Mouse (Mus musculus) CH12.LX (cell line): Measurements from ENCODE around the gene Vmn1r83. TPM values are rescaled to one million over a fixed set of nuclear protein-coding genes. Genes with fewer than 3 reads are reported as not detected.

Experiments used
- DNase-seq: peaks from one replicate; pipeline ENCODE4 v3.0.0-alpha.2; 2013; ENCODE audit errors: extremely low read depth
- H3K27ac ChIP-seq: 2 replicates; pipeline ENCODE4 v1.5.1; 2012; ENCODE audit warnings: low read depth, mild to moderate bottlenecking, control low read depth, moderate library complexity; ENCODE audit not compliant: insufficient read depth
- H3K27me3 ChIP-seq: replicated peaks from 2 replicates; pipeline ENCODE3; 2012; ENCODE audit warnings: inconsistent platforms
- H3K36me3 ChIP-seq, 2 experiments: replicated peaks in 1 of 2; 2 replicates each; pipeline versions ENCODE3 to v1.6.1; 2012; ENCODE audit warnings: inconsistent platforms in 1 of 2, low read length in 1 of 2, mild to moderate bottlenecking in 1 of 2, mixed read lengths in 1 of 2, moderate library complexity in 1 of 2; ENCODE audit not compliant: control insufficient read depth in 1 of 2, insufficient read depth in 1 of 2
- H3K4me1 ChIP-seq, 2 experiments: 2 replicates each; pipeline ENCODE4 v1.6.1; 2012; ENCODE audit warnings: inconsistent platforms in 1 of 2, moderate library complexity in 1 of 2; ENCODE audit not compliant: insufficient read depth in 2 of 2, control insufficient read depth in 1 of 2
- H3K4me2 ChIP-seq: 2 replicates; pipeline ENCODE4 v1.6.1; 2012; ENCODE audit warnings: low read depth, mild to moderate bottlenecking, control low read depth; ENCODE audit not compliant: poor library complexity, insufficient read depth, severe bottlenecking
- H3K4me3 ChIP-seq, 3 experiments: fragments of 150-350 bp in 1 of 3; sonication (generic) in 1 of 3; replicated peaks in 1 of 3; 2 replicates each; pipeline versions ENCODE3 to v1.5.1; 2011 to 2012; ENCODE audit warnings: low read depth in 2 of 3, low read length in 2 of 3, mild to moderate bottlenecking in 2 of 3, moderate library complexity in 2 of 3, control low read depth in 1 of 3, improper control_type of control experiment in 1 of 3, inconsistent platforms in 1 of 3, mixed read lengths in 1 of 3; ENCODE audit not compliant: poor library complexity in 1 of 3
- H3K79me2 ChIP-seq: replicated peaks from 2 replicates; pipeline ENCODE4 v1.6.1; 2012; ENCODE audit warnings: mild to moderate bottlenecking, moderate library complexity; ENCODE audit not compliant: control insufficient read depth, poor library complexity, insufficient read depth, severe bottlenecking; ENCODE audit errors: extremely low read depth
- H3K9ac ChIP-seq: 2 replicates; pipeline ENCODE4 v1.6.1; 2012; ENCODE audit warnings: low read depth, mild to moderate bottlenecking, control low read depth, moderate library complexity; ENCODE audit not compliant: insufficient read depth
- H3K9me3 ChIP-seq: replicated peaks from 2 replicates; pipeline ENCODE3; 2012; ENCODE audit warnings: low read length, inconsistent platforms, mixed read lengths
- BHLHE40 ChIP-seq: IDR thresholded peaks from 2 replicates; pipeline ENCODE4 v1.6.1; 2011; ENCODE audit warnings: mild to moderate bottlenecking, low read depth, low read length, improper control_type of control experiment
- CHD2 ChIP-seq: IDR thresholded peaks from 2 replicates; pipeline ENCODE4 v1.6.1; 2011; ENCODE audit warnings: low read length, improper control_type of control experiment
- E2F4 ChIP-seq: IDR thresholded peaks from 2 replicates; pipeline ENCODE4 v1.6.1; 2011; ENCODE audit warnings: low read depth, low read length, improper control_type of control experiment; ENCODE audit not compliant: insufficient replicate concordance
- ELF1 ChIP-seq: IDR thresholded peaks from 2 replicates; pipeline ENCODE4 v1.6.1; 2014; ENCODE audit warnings: low read depth, mild to moderate bottlenecking, inconsistent platforms, low read length, improper control_type of control experiment
- GABPA ChIP-seq: IDR thresholded peaks from 2 replicates; pipeline ENCODE4 v1.6.1; 2012; ENCODE audit warnings: low read depth, low read length, improper control_type of control experiment, inconsistent platforms; ENCODE audit not compliant: insufficient replicate concordance
- JUND ChIP-seq: conservative IDR thresholded peaks from 2 replicates; pipeline ENCODE4 v1.6.1; 2011; ENCODE audit warnings: low read depth, low read length, improper control_type of control experiment
- MAZ ChIP-seq: IDR thresholded peaks from 2 replicates; pipeline ENCODE4 v1.6.1; 2012; ENCODE audit warnings: low read depth, mild to moderate bottlenecking, inconsistent platforms, low read length, improper control_type of control experiment, moderate library complexity
- NRF1 ChIP-seq: IDR thresholded peaks from 2 replicates; pipeline ENCODE4 v1.6.1; 2014; ENCODE audit warnings: low read depth, mild to moderate bottlenecking, inconsistent platforms, low read length, improper control_type of control experiment, moderate library complexity
- POLR2A ChIP-seq: IDR thresholded peaks from 2 replicates; pipeline ENCODE4 v1.6.1; 2011; ENCODE audit warnings: low read depth, mild to moderate bottlenecking, improper control_type of control experiment, low read length
- POLR2AphosphoS2 ChIP-seq: IDR thresholded peaks from 2 replicates; pipeline ENCODE4 v1.6.1; 2011; ENCODE audit warnings: low read depth, low read length, improper control_type of control experiment
- TBP ChIP-seq: conservative IDR thresholded peaks from 2 replicates; pipeline ENCODE4 v1.6.1; 2011; ENCODE audit warnings: low read depth, low read length, improper control_type of control experiment
- USF1 ChIP-seq: IDR thresholded peaks from 2 replicates; pipeline ENCODE4 v1.6.1; 2014; ENCODE audit warnings: low read depth, mild to moderate bottlenecking, inconsistent platforms, low read length, improper control_type of control experiment
- ZNF384 ChIP-seq: IDR thresholded peaks from 2 replicates; pipeline ENCODE4 v1.6.1; 2012; ENCODE audit warnings: low read depth, low read length, improper control_type of control experiment, inconsistent platforms
- dilution Hi-C: fragments of 300-500 bp; cut with MboI; formaldehyde crosslinking; loops from 2 replicates; pipeline ENCODE4 v1.14.3; 2020; ENCODE audit warnings: low sequenced_read_pairs; ENCODE audit not compliant: extremely low pct_unique_long_range_greater_than_20kb, extremely low pct_ligation_motif_present
- in situ Hi-C: fragments of 300-500 bp; cut with MboI; formaldehyde crosslinking; loops from 3 replicates; pipeline ENCODE4 v1.14.3; 2019; ENCODE audit warnings: low sequenced_read_pairs, low pct_ligation_motif_present, low pct_unique_long_range_greater_than_20kb, mixed read lengths
- polyA plus RNA-seq: library from polyadenylated mRNA; unstranded; fragments of >175 nt; gene quantifications from 2 replicates; pipeline ENCODE4 v1.2.1, GENCODE M21; 2012; ENCODE audit warnings: low read depth; ENCODE audit not compliant: insufficient read length
- total RNA-seq, 2 experiments: library from RNA; depleted of rRNA; stranded (reverse); fragments of 300-350 nt in 1 of 2; fragments of >200 nt in 1 of 2; gene quantifications; 2 replicates each; pipeline ENCODE4 v1.2.3; 2012 to 2014

Vmn1r83 gene
- total and polyA plus RNA-seq, 3 experiments = not detected

GRCm38 (mm10) chr7:12300130-12300529 lies 29.2 kb downstream of the Vmn1r83 start, which contains the start of gene Vmn1r82:
Gene Vmn1r82 (plus strand): TSS chr7:12300430.
- DNase-seq = no peak
- Histone ChIP-seq H3K9ac (no peak within 1 kb of the TSS), H3K4me3 (no peak within 1 kb of the TSS), H3K27ac (no peak within 1 kb of the TSS), H3K4me1 (no peaks in the 10 kb centered on the region), H3K79me2 (no peaks in the 10 kb centered on the region), H3K9me3 (no peaks in the 10 kb centered on the region), H3K4me2 (no peak within 1 kb of the TSS), H3K27me3 (no peaks in the 10 kb centered on the region), H3K36me3 (no peaks in the 10 kb centered on the region)
- dilution Hi-C loops = no loop called here
- TF ChIP-seq GABPA (no peak), JUND (no peak), ZNF384 (no peak), TBP (no peak), CHD2 (no peak), MAZ (no peak), BHLHE40 (no peak), POLR2A (no peak), POLR2AphosphoS2 (no peak), E2F4 (no peak), ELF1 (no peak), USF1 (no peak), NRF1 (no peak)
- in situ Hi-C loops = no loop called here

Other genes with a start within 250 kb of the Vmn1r83 start
- not detected in 2 replicates for gene Vmn1r78, start 179.2 kb downstream of the Vmn1r83 start, total RNA-seq (2012; rRNA removed)
- not detected in 2 replicates for gene Vmn1r78, start 179.2 kb downstream of the Vmn1r83 start, total RNA-seq (2014; rRNA removed)
- not detected in 2 replicates for gene Vmn1r78, start 179.2 kb downstream of the Vmn1r83 start, polyA plus RNA-seq
- not detected in 2 replicates for gene Vmn1r79, start 158.2 kb downstream of the Vmn1r83 start, total RNA-seq (2012; rRNA removed)
- gene Vmn1r79, start 158.2 kb downstream of the Vmn1r83 start, total RNA-seq (2014; rRNA removed) = not detected in 2 replicates
- gene Vmn1r79, start 158.2 kb downstream of the Vmn1r83 start, polyA plus RNA-seq = not detected in 2 replicates
- not detected in 2 replicates for gene Vmn1r80, start 140.2 kb downstream of the Vmn1r83 start, total RNA-seq (2012; rRNA removed)
- gene Vmn1r80, start 140.2 kb downstream of the Vmn1r83 start, total RNA-seq (2014; rRNA removed) = not detected in 2 replicates
- gene Vmn1r80, start 140.2 kb downstream of the Vmn1r83 start, polyA plus RNA-seq = not detected in 2 replicates
- not detected in 2 replicates for gene Vmn1r81, start 61.2 kb downstream of the Vmn1r83 start, total RNA-seq (2012; rRNA removed)
- gene Vmn1r81, start 61.2 kb downstream of the Vmn1r83 start, total RNA-seq (2014; rRNA removed) = not detected in 2 replicates
- gene Vmn1r81, start 61.2 kb downstream of the Vmn1r83 start, polyA plus RNA-seq = not detected in 2 replicates
- not detected in 2 replicates for gene Vmn1r82, start 29.1 kb downstream of the Vmn1r83 start, total RNA-seq (2012; rRNA removed)
- gene Vmn1r82, start 29.1 kb downstream of the Vmn1r83 start, total RNA-seq (2014; rRNA removed) = not detected in 2 replicates
- gene Vmn1r82, start 29.1 kb downstream of the Vmn1r83 start, polyA plus RNA-seq = not detected in 2 replicates
- not detected in 2 replicates for gene Vmn1r84, start 39.8 kb upstream of the Vmn1r83 start, total RNA-seq (2012; rRNA removed)
- not detected in 2 replicates for gene Vmn1r84, start 39.8 kb upstream of the Vmn1r83 start, total RNA-seq (2014; rRNA removed)
- not detected in 2 replicates for gene Vmn1r84, start 39.8 kb upstream of the Vmn1r83 start, polyA plus RNA-seq
- 1.9 and 2.0 TPM in 2 replicates for gene Zfp551, start 93.3 kb upstream of the Vmn1r83 start, total RNA-seq (2012; rRNA removed)
- 0.42 and 0.94 TPM in 2 replicates for gene Zfp551, start 93.3 kb upstream of the Vmn1r83 start, total RNA-seq (2014; rRNA removed)
- gene Zfp551, start 93.3 kb upstream of the Vmn1r83 start, polyA plus RNA-seq = 0.71 and 0.80 TPM in 2 replicates
- gene Zfp606, start 148.8 kb upstream of the Vmn1r83 start, total RNA-seq (2012; rRNA removed) = 5.0 and 5.4 TPM in 2 replicates
- gene Zfp606, start 148.8 kb upstream of the Vmn1r83 start, total RNA-seq (2014; rRNA removed) = 5.7 and 5.8 TPM in 2 replicates
- gene Zfp606, start 148.8 kb upstream of the Vmn1r83 start, polyA plus RNA-seq = 1.7 and 2.1 TPM in 2 replicates
- not detected in 2 replicates for gene 2900092C05Rik, start 183.0 kb upstream of the Vmn1r83 start, total RNA-seq (2012; rRNA removed)
- gene 2900092C05Rik, start 183.0 kb upstream of the Vmn1r83 start, total RNA-seq (2014; rRNA removed) = not detected in 2 replicates
- not detected in 2 replicates for gene 2900092C05Rik, start 183.0 kb upstream of the Vmn1r83 start, polyA plus RNA-seq